Mouse (Mus musculus) kidney, embryonic 14.5 days (tissue): ENCODE measurements at regions not wholly inside any gene's neighbourhood (a gene's known extent, or its start where the extent isn't known, plus 50 kb on each side); places are given as distances from the start of the nearest gene placed in this dataset.

Experiments
- ATAC-seq: fragments of 200-750 bp; cut with Nextera tagmentation; 2 replicates; pipeline ENCODE4 v1.8.0; 2017; ENCODE audit warnings: moderate number of reproducible peaks, mild to moderate bottlenecking, moderate TSS enrichment, moderate library complexity; ENCODE audit not compliant: low FRiP score, low TSS enrichment
- H3K27ac ChIP-seq: fragments of 300-500 bp; sonication (generic); 2 replicates; pipeline ENCODE4 v1.5.1; 2014; ENCODE audit warnings: low read depth, mild to moderate bottlenecking, low read length, moderate library complexity, mixed read lengths
- H3K27me3 ChIP-seq: fragments of 300-500 bp; sonication (generic); 2 replicates; pipeline ENCODE4 v1.6.1; 2014; ENCODE audit warnings: mild to moderate bottlenecking, low read length; ENCODE audit not compliant: control insufficient read depth, insufficient read depth
- H3K36me3 ChIP-seq: fragments of 300-500 bp; sonication (generic); 2 replicates; pipeline ENCODE4 v1.6.1; 2014; ENCODE audit warnings: low read length, mixed read lengths; ENCODE audit not compliant: control insufficient read depth, insufficient read depth
- H3K4me1 ChIP-seq: fragments of 300-500 bp; sonication (generic); 2 replicates; pipeline ENCODE4 v1.6.1; 2014; ENCODE audit warnings: low read length, mixed read lengths; ENCODE audit not compliant: control insufficient read depth, insufficient read depth
- H3K4me2 ChIP-seq: fragments of 300-500 bp; sonication (generic); replicated peaks from 2 replicates; pipeline ENCODE4 v1.6.1; 2014; ENCODE audit warnings: low read depth, mild to moderate bottlenecking, low read length
- H3K4me3 ChIP-seq: fragments of 300-500 bp; sonication (generic); 2 replicates; pipeline ENCODE4 v1.5.1; 2014; ENCODE audit warnings: mild to moderate bottlenecking, low read length
- H3K9ac ChIP-seq: fragments of 300-500 bp; sonication (generic); 2 replicates; pipeline ENCODE4 v1.6.1; 2014; ENCODE audit warnings: low read depth, mild to moderate bottlenecking, low read length, moderate library complexity
- H3K9me3 ChIP-seq: fragments of 300-500 bp; sonication (generic); 2 replicates; pipeline ENCODE4 v1.6.1; 2016; ENCODE audit warnings: low read length; ENCODE audit not compliant: control insufficient read depth
- WGBS: fragments of 180-500 bp; shearing (Covaris S2); extraction: QIAGEN DNeasy Blood & Tissue Kit; methylation state at CpG from one replicate; pipeline ENCODE4 v1.1.7; 2014; 5-methylcytosine and 5-hydroxymethylcytosine counted together

DNA sequence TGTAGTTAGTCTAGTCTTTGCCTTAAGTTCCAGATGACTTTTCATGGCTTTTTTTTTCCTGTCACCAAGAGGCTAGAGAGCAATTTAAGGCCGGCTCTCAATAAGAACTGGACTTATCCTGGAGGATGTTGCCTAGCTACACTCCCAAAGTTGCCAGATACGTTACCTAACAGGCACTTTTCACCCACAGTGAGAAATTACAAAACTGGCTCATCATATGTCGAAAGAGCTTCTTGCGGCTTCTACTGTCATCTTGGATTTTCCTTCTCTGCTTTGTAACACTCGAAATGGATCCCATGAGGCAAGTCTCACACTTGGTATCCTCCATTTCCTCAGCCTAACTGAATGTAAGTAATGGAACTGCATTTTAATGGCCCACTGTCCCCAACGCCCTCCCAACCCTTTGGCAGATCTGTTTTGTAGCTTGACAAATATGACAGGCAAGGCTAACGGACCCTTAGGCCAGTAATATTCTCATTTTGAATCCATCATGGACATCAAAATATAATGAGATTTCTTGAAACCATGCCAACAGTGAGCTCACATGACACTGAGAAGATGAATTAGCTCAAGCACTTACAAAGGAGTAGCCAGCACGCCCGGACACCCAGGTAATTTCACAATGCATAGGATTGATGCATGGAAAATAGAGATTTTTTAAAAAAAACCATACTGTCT, 480.5 kb upstream of the Rgmb start:
- Histone ChIP-seq H3K27me3 (no peaks in the 10 kb centered on the region), H3K9ac (no peak overlapping the region), H3K27ac (no peak overlapping the region), H3K4me2 (no peak overlapping the region), H3K4me3 (no peak overlapping the region), H3K9me3 (no peaks in the 10 kb centered on the region), H3K4me1 (no peaks in the 10 kb centered on the region), H3K36me3 (no peaks in the 10 kb centered on the region)
- ATAC-seq: no peak
- 87% methylated on average over 9 of the region's 9 CpGs for WGBS

DNA sequence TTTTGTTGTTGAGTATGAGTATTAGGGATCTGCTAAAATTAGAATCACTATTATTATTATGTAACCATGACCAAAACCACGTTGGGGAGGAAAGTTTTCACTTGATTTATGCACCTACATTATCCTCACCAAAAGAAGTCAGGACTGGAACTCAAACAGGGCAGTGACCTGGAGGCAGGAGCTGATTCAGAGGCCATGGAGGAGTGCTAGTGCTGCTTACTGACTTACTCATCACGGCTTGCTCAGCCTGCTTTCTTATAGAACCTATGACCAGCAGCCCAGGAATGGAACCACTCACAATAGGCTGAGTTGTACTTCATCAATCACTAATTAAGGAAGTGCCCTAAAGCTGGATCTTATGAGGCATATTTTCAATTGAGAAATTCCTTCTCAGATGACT, 470.9 kb upstream of the Rgmb start:
- ATAC-seq: no peak
- no peaks in the 10 kb centered on the region for H3K27me3 ChIP-seq
- H3K4me2 ChIP-seq: no peak overlapping the region
- H3K27ac ChIP-seq: no peak overlapping the region
- H3K9me3 ChIP-seq: no peaks in the 10 kb centered on the region
- no peak overlapping the region for H3K4me3 ChIP-seq
- WGBS: 45% methylated on average over 2 of the region's 2 CpGs
- H3K9ac ChIP-seq: no peak overlapping the region
- H3K36me3 ChIP-seq: no peaks in the 10 kb centered on the region
- no peaks in the 10 kb centered on the region for H3K4me1 ChIP-seq

DNA sequence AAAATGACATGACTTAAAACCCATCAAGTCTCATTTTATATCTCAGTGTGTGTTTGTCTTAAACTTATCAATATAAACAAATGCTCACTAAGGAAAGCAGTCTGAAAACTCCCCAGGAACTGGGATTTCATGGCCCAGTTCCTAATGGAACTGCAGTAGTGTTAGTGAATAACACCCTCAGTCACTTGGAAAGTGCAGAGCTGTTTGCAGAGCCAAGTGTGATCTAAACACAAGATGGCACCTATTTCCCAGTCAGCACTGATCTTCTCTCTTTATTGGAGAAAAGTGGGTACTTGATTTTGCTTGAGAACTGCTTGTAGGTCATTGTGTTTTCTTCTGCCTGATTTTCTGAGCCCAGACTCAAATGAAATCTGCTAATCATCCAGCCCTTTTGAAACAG, 467.7 kb upstream of the Rgmb start:
- Histone ChIP-seq H3K4me1 (no peaks in the 10 kb centered on the region), H3K27me3 (no peaks in the 10 kb centered on the region), H3K4me3 (no peak overlapping the region), H3K9me3 (no peaks in the 10 kb centered on the region), H3K27ac (no peak overlapping the region), H3K36me3 (no peaks in the 10 kb centered on the region), H3K4me2 (no peak overlapping the region), H3K9ac (no peak overlapping the region)
- ATAC-seq: no peak
